Mouse (Mus musculus) intestine, embryonic 14.5 days (tissue): ENCODE measurements around the gene Lrmda. TPM values are rescaled to one million over a fixed set of nuclear protein-coding genes. Genes with fewer than 3 reads are reported as not detected.
A peak's percentile ranks its signal among the peaks of the same experiment; 100 is the strongest.

Experiments used
- ATAC-seq: fragments of 200-750 bp; cut with Nextera tagmentation; replicated peaks from 2 replicates; pipeline ENCODE4 v1.8.0; 2017; ENCODE audit warnings: low read depth, moderate number of reproducible peaks, moderate TSS enrichment, moderate library complexity; ENCODE audit not compliant: low FRiP score, low TSS enrichment
- DNase-seq: peaks from one replicate; pipeline ENCODE4 v3.0.0-alpha.2; 2018; ENCODE audit warnings: low spot score
- H3K27ac ChIP-seq: fragments of 300-500 bp; sonication (generic); 2 replicates; pipeline ENCODE4 v1.5.1; 2014; ENCODE audit warnings: low read depth, mild to moderate bottlenecking, control low read depth
- H3K27me3 ChIP-seq: fragments of 300-500 bp; sonication (generic); replicated peaks from 2 replicates; pipeline ENCODE4 v1.6.1; 2014; ENCODE audit warnings: low read length, control low read depth; ENCODE audit not compliant: control insufficient read depth, insufficient read depth
- H3K36me3 ChIP-seq: fragments of 300-500 bp; sonication (generic); 2 replicates; pipeline ENCODE4 v1.6.1; 2014; ENCODE audit warnings: low read length, control low read depth; ENCODE audit not compliant: control insufficient read depth, insufficient read depth
- H3K4me1 ChIP-seq: fragments of 300-500 bp; sonication (generic); replicated peaks from 2 replicates; pipeline ENCODE4 v1.6.1; 2014; ENCODE audit warnings: low read length, control low read depth, mixed read lengths; ENCODE audit not compliant: control insufficient read depth, insufficient read depth
- H3K4me2 ChIP-seq: fragments of 300-500 bp; sonication (generic); 2 replicates; pipeline ENCODE4 v1.6.1; 2014; ENCODE audit warnings: low read length
- H3K4me3 ChIP-seq: fragments of 300-500 bp; sonication (generic); 2 replicates; pipeline ENCODE4 v1.5.1; 2014; ENCODE audit warnings: low read depth, low read length, control low read depth, mixed read lengths
- H3K9ac ChIP-seq: fragments of 300-500 bp; sonication (generic); 2 replicates; pipeline ENCODE4 v1.6.1; 2014; ENCODE audit warnings: mild to moderate bottlenecking, low read length
- H3K9me3 ChIP-seq: fragments of 300-500 bp; sonication (generic); 2 replicates; pipeline ENCODE4 v1.6.1; 2016; ENCODE audit warnings: low read length, control low read depth; ENCODE audit not compliant: control insufficient read depth
- WGBS: fragments of 180-500 bp; shearing (Covaris S2); extraction: QIAGEN DNeasy Blood & Tissue Kit; methylation state at CpG from one replicate; pipeline ENCODE4 v1.1.7; 2014; 5-methylcytosine and 5-hydroxymethylcytosine counted together
- polyA plus RNA-seq: library from polyadenylated mRNA; unstranded; fragments of >200 nt; fragmentation: Nextera tagmentation; extraction: Ambion mirVana; gene quantifications from 2 replicates; pipeline ENCODE4 v1.2.1, GENCODE M21; 2014

Lrmda gene
- polyA plus RNA-seq, 1 experiment from 2014 or later = 0.70 TPM

GRCm38 (mm10) chr14:22995184-22995935, 975.8 kb downstream of the Lrmda start:
- H3K9me3 ChIP-seq = no peaks in the 10 kb centered on the region
- whole genome bisulfite sequencing = 68% methylated on average over 8 of the region's 8 CpGs
- ATAC-seq (no peak), DNase-seq (no peak)
- H3K27ac ChIP-seq = no peak overlapping the region
- H3K4me1 ChIP-seq = no peaks in the 10 kb centered on the region
- H3K4me3 ChIP-seq = no peak overlapping the region
- H3K36me3 ChIP-seq = no peaks in the 10 kb centered on the region
- H3K4me2 ChIP-seq = no peak overlapping the region
- no peak overlapping the region for H3K9ac ChIP-seq
- H3K27me3 ChIP-seq = no peaks in the 10 kb centered on the region

DNA sequence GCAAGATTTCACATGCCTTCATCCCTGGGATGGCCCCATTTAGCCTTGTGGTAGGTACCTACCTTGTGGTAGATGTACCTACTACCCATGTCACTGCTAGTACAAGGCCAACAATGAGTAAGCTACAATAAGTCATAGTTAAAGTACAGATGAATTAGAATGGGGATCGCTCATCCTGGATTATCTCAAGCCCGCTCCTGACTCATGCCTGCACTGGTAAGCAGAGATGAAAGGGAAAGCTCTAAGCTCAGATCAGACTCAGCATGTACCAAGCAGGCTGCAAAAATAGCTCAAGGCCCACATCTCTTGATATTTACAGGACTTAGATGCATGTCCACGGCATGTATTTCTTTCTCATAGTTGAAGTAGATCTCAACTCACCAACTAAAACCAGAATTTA, 979.4 kb downstream of the Lrmda start:
- WGBS = 87% methylated on average over 3 of the region's 3 CpGs
- Histone ChIP-seq H3K4me3 (no peak overlapping the region), H3K9me3 (no peaks in the 10 kb centered on the region), H3K27ac (no peak overlapping the region), H3K4me1 (no peaks in the 10 kb centered on the region), H3K27me3 (no peaks in the 10 kb centered on the region), H3K4me2 (no peak overlapping the region), H3K9ac (no peak overlapping the region), H3K36me3 (no peaks in the 10 kb centered on the region)
- DNase-seq (no peak), ATAC-seq (no peak)

DNA sequence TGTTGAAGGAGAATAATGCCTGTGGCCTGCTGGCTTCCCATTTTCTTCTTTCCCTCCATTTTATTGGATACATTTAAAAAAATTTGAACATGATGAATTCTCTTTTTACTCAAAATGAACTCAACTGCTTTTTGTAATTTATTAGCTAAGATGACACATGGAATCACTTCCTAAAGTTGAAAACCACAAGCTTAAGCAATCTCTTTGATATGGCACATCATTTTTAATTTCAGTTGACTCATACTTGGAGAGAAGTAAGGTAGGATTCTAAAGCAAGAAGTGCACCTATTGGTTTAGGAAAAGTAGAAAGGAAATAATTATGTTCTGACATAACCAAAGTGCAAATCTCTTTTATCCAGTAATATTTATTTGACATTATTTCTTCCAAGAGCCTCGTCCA, 992.5 kb downstream of the Lrmda start:
- 67% methylated on average over 1 of the region's 1 CpGs for WGBS
- DNase-seq = no peak

GRCm38 (mm10) chr14:23014747-23015286, 995.3 kb downstream of the Lrmda start:
- no peaks in the 10 kb centered on the region for H3K36me3 ChIP-seq
- WGBS = 27% methylated on average over 2 of the region's 2 CpGs
- H3K4me2 ChIP-seq = no peak overlapping the region
- peaks cover 21% of the 10 kb centered on the region; the same call in 1 of the 2 replicates for H3K4me1 ChIP-seq
- no peaks in the 10 kb centered on the region for H3K9me3 ChIP-seq
- ATAC-seq (peak; percentile 55), DNase-seq (peak; percentile 61)
- no peak overlapping the region for H3K9ac ChIP-seq
- H3K4me3 ChIP-seq = no peak overlapping the region
- H3K27ac ChIP-seq = peak overlapping the region; percentile 84
- no peaks in the 10 kb centered on the region for H3K27me3 ChIP-seq

More for the DNA sequence above, 992.5 kb downstream of the Lrmda start:
- peaks cover 21% of the 10 kb centered on the region; the same call in 1 of the 2 replicates for H3K4me1 ChIP-seq
- H3K4me2 ChIP-seq = no peak overlapping the region
- no peak overlapping the region for H3K27ac ChIP-seq
- ATAC-seq = no peak
- H3K36me3 ChIP-seq = no peaks in the 10 kb centered on the region
- no peaks in the 10 kb centered on the region for H3K9me3 ChIP-seq
- no peak overlapping the region for H3K4me3 ChIP-seq
- no peak overlapping the region for H3K9ac ChIP-seq
- no peaks in the 10 kb centered on the region for H3K27me3 ChIP-seq

DNA sequence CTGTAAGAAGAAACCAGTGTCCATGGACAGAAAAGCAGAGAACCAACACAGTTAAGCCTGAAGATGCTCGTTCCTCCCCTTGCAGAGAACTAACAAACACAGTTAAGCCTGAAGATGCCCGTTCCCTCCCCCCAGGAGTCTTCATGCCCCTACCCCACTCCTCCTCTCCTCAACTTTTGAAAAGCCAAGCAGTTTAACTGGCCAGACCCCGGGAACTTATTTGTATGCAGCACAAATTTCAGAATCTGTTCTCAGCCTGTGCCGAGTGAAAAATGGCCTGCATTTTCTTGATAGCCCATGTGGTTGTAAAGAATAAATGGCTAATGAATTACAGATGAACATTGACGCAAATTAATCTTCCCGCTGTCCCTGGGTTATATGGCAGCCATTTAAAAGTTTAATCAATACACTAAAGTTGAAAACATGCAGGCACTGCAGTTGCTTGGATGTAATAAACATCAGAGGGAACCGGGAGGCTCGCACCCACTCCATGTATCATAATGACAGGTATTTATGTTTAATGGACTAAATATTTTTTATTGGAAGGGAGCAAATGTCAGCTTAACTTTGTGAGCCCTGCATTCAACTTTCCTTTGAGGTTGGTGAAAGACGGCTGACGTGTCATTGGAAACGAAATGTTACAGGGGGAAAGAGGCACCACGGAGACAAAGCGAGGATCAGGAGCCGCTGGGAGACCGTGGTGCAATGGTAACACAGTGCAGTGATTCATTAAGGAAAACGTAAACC, 996.0 kb downstream of the Lrmda start:
- peak; percentile 69 for DNase-seq
- no peaks in the 10 kb centered on the region for H3K36me3 ChIP-seq
- H3K9ac ChIP-seq = no peak overlapping the region
- peak; percentile 81 for ATAC-seq
- peak overlapping the region; percentile 13; the same call in 1 of the 2 replicates for H3K4me2 ChIP-seq
- peaks cover 21% of the 10 kb centered on the region; the same call in 1 of the 2 replicates for H3K4me1 ChIP-seq
- H3K9me3 ChIP-seq = no peaks in the 10 kb centered on the region
- H3K27me3 ChIP-seq = no peaks in the 10 kb centered on the region
- H3K27ac ChIP-seq = peak overlapping the region; percentile 84
- no peak overlapping the region for H3K4me3 ChIP-seq
- 23% methylated on average over 16 of the region's 16 CpGs for WGBS

GRCm38 (mm10) chr14:23016068-23016611, 996.6 kb downstream of the Lrmda start:
- H3K4me3 ChIP-seq = no peak overlapping the region
- H3K27me3 ChIP-seq = no peaks in the 10 kb centered on the region
- 21% methylated on average over 1 of the region's 1 CpGs for WGBS
- H3K36me3 ChIP-seq = no peaks in the 10 kb centered on the region
- peaks cover 21% of the 10 kb centered on the region; the same call in 1 of the 2 replicates for H3K4me1 ChIP-seq
- no peak for ATAC-seq
- no peak overlapping the region for H3K9ac ChIP-seq
- H3K4me2 ChIP-seq = 0 out of 2 replicates have a peak overlapping the region, but pooled peaks have one; percentile 13
- H3K27ac ChIP-seq = peak overlapping the region; percentile 84
- DNase-seq = no peak
- no peaks in the 10 kb centered on the region for H3K9me3 ChIP-seq

- no peak for ATAC-seq
- no peaks in the 10 kb centered on the region for H3K36me3 ChIP-seq
Observed at GRCm38 (mm10) chr14:23041002-23041401, 1021.5 kb downstream of the Lrmda start.

GRCm38 (mm10) chr14:23045322-23045721, 1025.8 kb downstream of the Lrmda start:
- no peaks in the 10 kb centered on the region for H3K9me3 ChIP-seq
- H3K27me3 ChIP-seq = no peaks in the 10 kb centered on the region
- H3K9ac ChIP-seq = no peak overlapping the region
- DNase-seq (no peak), ATAC-seq (no peak)
- 41% methylated on average over 1 of the region's 1 CpGs for WGBS
- no peak overlapping the region for H3K4me3 ChIP-seq
- peaks cover 12% of the 10 kb centered on the region; the same call in 1 of the 2 replicates for H3K4me1 ChIP-seq
- H3K4me2 ChIP-seq = no peak overlapping the region
- no peak overlapping the region for H3K27ac ChIP-seq
- no peaks in the 10 kb centered on the region for H3K36me3 ChIP-seq

More at GRCm38 (mm10) chr14:23041002-23041401, 1021.5 kb downstream of the Lrmda start:
- DNase-seq = no peak
- no peak overlapping the region for H3K27ac ChIP-seq
- H3K27me3 ChIP-seq = no peaks in the 10 kb centered on the region
- no peak overlapping the region for H3K9ac ChIP-seq
- H3K9me3 ChIP-seq = no peaks in the 10 kb centered on the region
- H3K4me2 ChIP-seq = no peak overlapping the region
- no peak overlapping the region for H3K4me3 ChIP-seq
- peaks cover 10% of the 10 kb centered on the region; the same call in 1 of the 2 replicates for H3K4me1 ChIP-seq
- WGBS = 79% methylated on average over 7 of the region's 7 CpGs
